Mouse (Mus musculus) induced T-regulatory cell, adult 2 months (primary cell): ENCODE results near the gene Gstt3.

Source experiments
- DNase-seq: peaks from one replicate; pipeline ENCODE4 v3.0.0-alpha.2; 2012; ENCODE audit warnings: low read depth

The Gstt3 gene

GRCm38 (mm10) chr10:75780769-75781578, at the start of gene Gstt3, which contains the start of gene Gm20441:
TSS of gene Gstt3 (minus strand) at chr10:75781414.
TSS of gene Gm20441 (minus strand) at chr10:75780954.
- peak; percentile 63 for DNase-seq

- no peak for DNase-seq
These were observed 49.1 kb upstream of the Gstt3 start for GRCm38 (mm10) chr10:75830275-75830670.

GRCm38 (mm10) chr10:75829529-75830274, 48.5 kb upstream of the Gstt3 start:
- no peak for DNase-seq

- no peak for DNase-seq
These were observed 47.3 kb upstream of the Gstt3 start for GRCm38 (mm10) chr10:75828500-75828931.

- no peak for DNase-seq
These were observed 46.6 kb upstream of the Gstt3 start for GRCm38 (mm10) chr10:75827668-75828360.

- DNase-seq = peak; percentile 58
These were observed 43.3 kb upstream of the Gstt3 start for GRCm38 (mm10) chr10:75824530-75824929.

- DNase-seq = no peak
These were observed 42.6 kb upstream of the Gstt3 start for GRCm38 (mm10) chr10:75823782-75824181.

GRCm38 (mm10) chr10:75822443-75822842, 41.2 kb upstream of the Gstt3 start, which contains the start of gene Gstt4:
TSS of gene Gstt4 (minus strand) at chr10:75822543.
- no peak for DNase-seq

- DNase-seq = no peak
These were observed 38.7 kb upstream of the Gstt3 start for GRCm38 (mm10) chr10:75819882-75820281.

- DNase-seq = no peak
These were observed 37.4 kb upstream of the Gstt3 start for GRCm38 (mm10) chr10:75818641-75819040.

- DNase-seq = no peak
These were observed 23.0 kb upstream of the Gstt3 start for GRCm38 (mm10) chr10:75804217-75804616.

- peak; percentile 43 for DNase-seq
These were observed 17.0 kb upstream of the Gstt3 start, which contains the start of gene Gstt1 for GRCm38 (mm10) chr10:75798176-75798696. TSS of gene Gstt1 (minus strand) at chr10:75798584.

- peak; percentile 58 for DNase-seq
These were observed 16.5 kb upstream of the Gstt3 start for GRCm38 (mm10) chr10:75797619-75798175.

- DNase-seq = no peak
These were observed 15.7 kb upstream of the Gstt3 start for GRCm38 (mm10) chr10:75796731-75797516.

GRCm38 (mm10) chr10:75794880-75795279, 13.7 kb upstream of the Gstt3 start:
- no peak for DNase-seq

GRCm38 (mm10) chr10:75790773-75791172, 9.6 kb upstream of the Gstt3 start:
- peak; percentile 47 for DNase-seq

GRCm38 (mm10) chr10:75789841-75790240, 8.6 kb upstream of the Gstt3 start:
- no peak for DNase-seq

GRCm38 (mm10) chr10:75789081-75789735, 8.0 kb upstream of the Gstt3 start:
- no peak for DNase-seq

- no peak for DNase-seq
These were observed 7.1 kb upstream of the Gstt3 start for GRCm38 (mm10) chr10:75788277-75788676.

GRCm38 (mm10) chr10:75785442-75785841, 4.2 kb upstream of the Gstt3 start:
- no peak for DNase-seq
